Mouse (Mus musculus) neural tube, embryonic 12.5 days (tissue): ENCODE data around the gene Xpr1. TPM values are rescaled to one million over a fixed set of nuclear protein-coding genes. Genes with fewer than 3 reads are reported as not detected.

Source experiments
- ATAC-seq: fragments of 200-750 bp; cut with Nextera tagmentation; 2 replicates; pipeline ENCODE4 v1.8.0; 2017; ENCODE audit warnings: low read depth, mild to moderate bottlenecking, moderate TSS enrichment, moderate library complexity; ENCODE audit not compliant: low FRiP score
- H3K27ac ChIP-seq: fragments of 300-500 bp; sonication (generic); 2 replicates; pipeline ENCODE4 v1.5.1; 2016
- H3K27me3 ChIP-seq: fragments of 300-500 bp; sonication (generic); replicated peaks from 2 replicates; pipeline ENCODE4 v1.6.1; 2016; ENCODE audit warnings: mild to moderate bottlenecking
- H3K36me3 ChIP-seq: fragments of 300-500 bp; sonication (generic); 2 replicates; pipeline ENCODE4 v1.6.1; 2016; ENCODE audit warnings: mild to moderate bottlenecking
- H3K4me1 ChIP-seq: fragments of 300-500 bp; sonication (generic); 2 replicates; pipeline ENCODE4 v1.6.1; 2016
- H3K4me2 ChIP-seq: fragments of 300-500 bp; sonication (generic); replicated peaks from 2 replicates; pipeline ENCODE4 v1.6.1; 2016; ENCODE audit warnings: mild to moderate bottlenecking
- H3K4me3 ChIP-seq: fragments of 300-500 bp; sonication (generic); 2 replicates; pipeline ENCODE4 v1.5.1; 2016
- H3K9ac ChIP-seq: fragments of 300-500 bp; sonication (generic); 2 replicates; pipeline ENCODE4 v1.6.1; 2016; ENCODE audit warnings: mild to moderate bottlenecking
- H3K9me3 ChIP-seq: fragments of 300-500 bp; sonication (generic); 2 replicates; pipeline ENCODE4 v1.6.1; 2016; ENCODE audit warnings: mild to moderate bottlenecking
- WGBS: fragments of 180-500 bp; shearing (Covaris S2); methylation state at CpG from one replicate; pipeline ENCODE4 v1.1.7; 2016; 5-methylcytosine and 5-hydroxymethylcytosine counted together
- polyA plus RNA-seq: library from polyadenylated mRNA; unstranded; fragments of >200 nt; fragmentation: Nextera tagmentation; extraction: Ambion mirVana; gene quantifications from 2 replicates; pipeline ENCODE4 v1.2.1, GENCODE M21; 2016

Xpr1 gene
- polyA plus RNA-seq, 1 experiment from 2014 or later = 30.8 TPM

- ATAC-seq = no peak
- no peaks in the 10 kb centered on the region for H3K27me3 ChIP-seq
- H3K4me2 ChIP-seq = no peak overlapping the region
- no peak overlapping the region for H3K4me3 ChIP-seq
- no peaks in the 10 kb centered on the region for H3K9me3 ChIP-seq
- H3K36me3 ChIP-seq = no peaks in the 10 kb centered on the region
- WGBS = 72% methylated on average over 2 of the region's 2 CpGs
- no peak overlapping the region for H3K27ac ChIP-seq
- H3K9ac ChIP-seq = no peak overlapping the region
- H3K4me1 ChIP-seq = 0 out of 2 replicates have a peak, but pooled peaks cover 4% of the 10 kb centered on the region
Measured at GRCm38 (mm10) chr1:155394021-155394420, 23.2 kb downstream of the Xpr1 start.

- H3K4me1 ChIP-seq = 0 out of 2 replicates have a peak, but pooled peaks cover 7% of the 10 kb centered on the region
- H3K27me3 ChIP-seq = no peaks in the 10 kb centered on the region
- no peak overlapping the region for H3K4me3 ChIP-seq
- WGBS = 94% methylated on average over 7 of the region's 7 CpGs
- no peak overlapping the region for H3K4me2 ChIP-seq
- H3K9me3 ChIP-seq = no peaks in the 10 kb centered on the region
- H3K27ac ChIP-seq = no peak overlapping the region
- no peaks in the 10 kb centered on the region for H3K36me3 ChIP-seq
- ATAC-seq = no peak
- no peak overlapping the region for H3K9ac ChIP-seq
Measured at GRCm38 (mm10) chr1:155392825-155393224, 24.4 kb downstream of the Xpr1 start.

DNA sequence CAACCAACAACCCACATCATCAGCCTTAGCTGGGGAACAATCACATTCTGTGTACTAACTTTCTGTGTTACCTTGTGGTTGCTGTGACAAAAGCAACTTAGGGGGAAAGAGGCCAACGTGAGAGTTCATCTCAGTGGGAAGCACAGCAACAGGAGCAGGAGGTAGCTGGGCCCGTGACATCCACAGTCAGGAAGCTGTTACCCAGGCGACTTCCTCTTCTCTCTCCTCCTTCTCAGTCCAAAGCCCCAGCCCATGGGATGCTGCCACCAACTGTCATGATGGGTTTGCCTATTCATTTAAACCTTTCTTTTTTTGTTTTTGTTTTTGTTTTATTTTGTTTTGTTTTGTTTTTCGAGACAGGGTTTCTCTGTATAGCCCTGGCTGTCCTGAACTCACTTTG is 25.7 kb downstream of the Xpr1 start:
- ATAC-seq = no peak
- WGBS = 67% methylated on average over 4 of the region's 4 CpGs
- Histone ChIP-seq H3K4me1 (0 out of 2 replicates have a peak, but pooled peaks cover 7% of the 10 kb centered on the region), H3K4me2 (no peak overlapping the region), H3K27me3 (no peaks in the 10 kb centered on the region), H3K27ac (no peak overlapping the region), H3K36me3 (no peaks in the 10 kb centered on the region), H3K4me3 (no peak overlapping the region), H3K9me3 (no peaks in the 10 kb centered on the region), H3K9ac (no peak overlapping the region)

- H3K4me3 ChIP-seq = no peak overlapping the region
- 0 out of 2 replicates have a peak, but pooled peaks cover 7% of the 10 kb centered on the region for H3K4me1 ChIP-seq
- H3K36me3 ChIP-seq = peaks cover 4% of the 10 kb centered on the region; the same call in 1 of the 2 replicates
- ATAC-seq = no peak
- H3K9me3 ChIP-seq = no peaks in the 10 kb centered on the region
- H3K9ac ChIP-seq = no peak overlapping the region
- no peak overlapping the region for H3K4me2 ChIP-seq
- no peak overlapping the region for H3K27ac ChIP-seq
- no peaks in the 10 kb centered on the region for H3K27me3 ChIP-seq
- 32% methylated on average over 1 of the region's 1 CpGs for WGBS
Measured at GRCm38 (mm10) chr1:155388418-155388817, 28.8 kb downstream of the Xpr1 start.

GRCm38 (mm10) chr1:155386551-155386950 is 30.7 kb downstream of the Xpr1 start:
- Histone ChIP-seq H3K4me3 (no peak overlapping the region), H3K4me1 (0 out of 2 replicates have a peak, but pooled peaks cover 7% of the 10 kb centered on the region), H3K4me2 (no peak overlapping the region), H3K36me3 (peaks cover 4% of the 10 kb centered on the region; the same call in 1 of the 2 replicates), H3K9ac (no peak overlapping the region), H3K9me3 (no peaks in the 10 kb centered on the region), H3K27ac (no peak overlapping the region), H3K27me3 (no peaks in the 10 kb centered on the region)
- 85% methylated on average over 4 of the region's 4 CpGs for WGBS
- no peak for ATAC-seq

DNA sequence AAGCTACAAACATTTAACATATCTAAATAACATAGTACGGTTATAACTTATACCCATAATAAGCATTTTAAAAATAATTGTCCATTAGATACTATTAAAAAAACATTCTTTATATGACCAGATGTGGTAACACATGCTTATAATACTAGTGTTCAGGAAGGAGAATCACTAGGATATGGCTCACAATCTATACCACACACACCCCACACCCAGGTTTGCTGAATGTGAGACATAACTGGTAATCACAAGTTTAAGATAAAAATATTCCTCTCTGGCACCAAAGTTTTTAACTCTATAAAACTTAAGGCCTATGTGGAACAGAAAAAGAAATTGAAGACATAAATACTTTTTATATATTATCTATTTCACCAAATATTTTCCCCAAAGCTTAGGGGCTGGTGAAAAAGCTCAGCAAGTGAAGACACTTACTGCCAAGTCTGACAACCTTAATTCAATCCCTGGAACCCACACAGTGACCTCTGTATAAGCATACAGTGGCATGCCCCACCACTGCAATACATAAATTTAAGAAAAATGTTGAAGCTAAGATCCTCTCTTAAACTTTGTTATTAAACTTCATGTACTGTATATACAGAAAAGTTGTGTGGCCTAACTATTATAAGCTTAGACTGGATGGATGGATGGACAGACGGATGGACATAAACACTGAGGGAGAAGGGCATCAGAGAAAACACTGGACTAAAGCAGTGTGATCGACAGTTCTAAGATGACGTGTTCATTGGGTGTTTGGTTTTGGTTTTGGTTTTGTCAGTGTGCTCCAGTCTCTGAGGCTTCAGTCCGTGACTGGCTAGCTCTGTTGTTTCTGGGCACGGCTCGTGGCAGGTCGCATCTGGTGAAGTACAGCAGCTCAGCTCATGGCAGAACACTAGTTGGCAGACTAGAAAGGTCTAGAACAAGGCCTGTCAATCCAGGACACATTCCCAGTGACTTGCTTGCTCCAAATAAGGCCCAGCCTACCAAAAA is 33.6 kb downstream of the Xpr1 start:
- Histone ChIP-seq H3K4me2 (no peak overlapping the region), H3K27me3 (no peaks in the 10 kb centered on the region), H3K27ac (no peak overlapping the region), H3K4me1 (0 out of 2 replicates have a peak, but pooled peaks cover 3% of the 10 kb centered on the region), H3K4me3 (no peak overlapping the region), H3K36me3 (peaks cover 4% of the 10 kb centered on the region; the same call in 1 of the 2 replicates), H3K9ac (no peak overlapping the region), H3K9me3 (no peaks in the 10 kb centered on the region)
- 93% methylated on average over 8 of the region's 8 CpGs for WGBS
- ATAC-seq = no peak

GRCm38 (mm10) chr1:155381931-155382330 is 35.3 kb downstream of the Xpr1 start:
- no peaks in the 10 kb centered on the region for H3K4me1 ChIP-seq

DNA sequence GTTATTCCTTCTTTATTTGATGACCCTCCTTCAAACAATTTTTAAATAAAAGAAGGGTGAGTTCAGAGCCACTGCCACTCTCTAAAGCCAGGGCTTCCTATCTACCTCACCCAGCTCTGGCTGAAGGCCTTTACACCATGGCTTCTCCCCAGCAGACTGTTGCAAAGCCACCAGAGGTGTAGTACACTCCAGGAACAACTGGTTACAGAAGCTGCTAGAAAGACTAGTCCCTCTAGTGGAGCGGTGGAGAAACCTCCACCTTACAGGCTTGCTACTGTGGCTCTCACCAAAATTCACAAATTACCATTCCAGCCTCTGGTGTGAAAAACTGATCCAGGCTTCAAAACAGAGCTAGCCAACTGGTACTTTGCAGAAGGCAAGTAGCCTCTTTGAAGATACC is 37.9 kb downstream of the Xpr1 start:
- WGBS = 98% methylated on average over 1 of the region's 1 CpGs
- H3K4me2 ChIP-seq = no peak overlapping the region
- H3K9me3 ChIP-seq = no peaks in the 10 kb centered on the region
- no peak overlapping the region for H3K27ac ChIP-seq
- no peaks in the 10 kb centered on the region for H3K27me3 ChIP-seq
- no peak overlapping the region for H3K4me3 ChIP-seq
- H3K4me1 ChIP-seq = no peaks in the 10 kb centered on the region
- H3K9ac ChIP-seq = no peak overlapping the region
- no peak for ATAC-seq
- H3K36me3 ChIP-seq = peaks cover 4% of the 10 kb centered on the region; the same call in 1 of the 2 replicates

More at GRCm38 (mm10) chr1:155381931-155382330, 35.3 kb downstream of the Xpr1 start:
- no peak overlapping the region for H3K9ac ChIP-seq
- no peak overlapping the region for H3K27ac ChIP-seq
- no peak for ATAC-seq
- H3K36me3 ChIP-seq = peaks cover 4% of the 10 kb centered on the region; the same call in 1 of the 2 replicates
- H3K4me2 ChIP-seq = no peak overlapping the region
- no peak overlapping the region for H3K4me3 ChIP-seq
- H3K27me3 ChIP-seq = no peaks in the 10 kb centered on the region
- WGBS = 71% methylated on average over 1 of the region's 1 CpGs
- H3K9me3 ChIP-seq = no peaks in the 10 kb centered on the region

DNA sequence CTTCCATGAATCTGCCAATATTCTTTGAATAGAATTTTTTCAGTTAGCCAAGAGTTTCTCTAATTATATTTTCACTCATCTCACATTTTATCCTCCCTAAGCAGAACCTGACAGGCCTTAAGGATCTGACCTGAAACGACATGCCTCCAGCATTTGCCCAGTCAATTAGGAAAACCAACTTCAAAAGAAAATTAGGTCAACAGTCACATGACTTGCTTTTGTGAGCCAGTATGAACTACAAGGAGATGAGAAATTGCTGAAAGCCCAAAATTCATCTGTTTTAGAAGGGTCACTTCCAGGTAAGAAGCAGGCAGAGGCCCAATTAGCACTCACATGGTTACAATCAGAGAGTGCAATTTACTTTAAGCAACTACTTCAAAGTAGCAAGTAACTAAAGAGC is 44.4 kb downstream of the Xpr1 start:
- WGBS = 57% methylated on average over 1 of the region's 1 CpGs
- Histone ChIP-seq H3K4me1 (no peaks in the 10 kb centered on the region), H3K36me3 (no peaks in the 10 kb centered on the region), H3K9ac (no peak overlapping the region), H3K27me3 (no peaks in the 10 kb centered on the region), H3K9me3 (no peaks in the 10 kb centered on the region), H3K4me3 (no peak overlapping the region), H3K27ac (no peak overlapping the region), H3K4me2 (no peak overlapping the region)
- ATAC-seq = no peak

GRCm38 (mm10) chr1:155370075-155370658 is 47.0 kb downstream of the Xpr1 start:
- Histone ChIP-seq H3K9me3 (no peaks in the 10 kb centered on the region), H3K4me2 (no peak overlapping the region), H3K27ac (no peak overlapping the region), H3K9ac (no peak overlapping the region), H3K4me3 (no peak overlapping the region), H3K36me3 (no peaks in the 10 kb centered on the region), H3K27me3 (no peaks in the 10 kb centered on the region), H3K4me1 (no peaks in the 10 kb centered on the region)
- ATAC-seq = no peak
- 56% methylated on average over 2 of the region's 2 CpGs for WGBS

DNA sequence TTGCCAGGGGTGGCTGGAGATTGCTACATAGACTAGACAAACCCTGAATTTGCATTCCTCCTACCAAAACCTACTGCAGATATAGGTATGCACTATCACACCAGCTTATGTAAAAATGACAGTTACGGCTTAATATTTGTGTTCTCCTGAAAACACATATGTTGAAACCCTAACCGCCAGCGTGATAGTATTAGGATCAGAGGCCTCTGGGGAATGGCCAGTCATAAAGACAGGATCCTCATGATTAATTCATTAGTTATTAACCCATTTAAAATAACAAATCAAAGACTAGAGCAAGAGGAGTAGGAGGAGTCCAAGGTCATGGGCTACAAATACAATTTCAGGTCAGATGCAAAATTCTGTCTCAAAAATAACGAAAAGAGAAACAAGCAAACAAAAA is 50.8 kb downstream of the Xpr1 start:
- WGBS = 58% methylated on average over 4 of the region's 4 CpGs
- Histone ChIP-seq H3K4me3 (no peak overlapping the region), H3K4me2 (no peak overlapping the region), H3K36me3 (no peaks in the 10 kb centered on the region), H3K4me1 (no peaks in the 10 kb centered on the region), H3K27me3 (no peaks in the 10 kb centered on the region), H3K9ac (no peak overlapping the region), H3K27ac (no peak overlapping the region), H3K9me3 (no peaks in the 10 kb centered on the region)
- no peak for ATAC-seq

DNA sequence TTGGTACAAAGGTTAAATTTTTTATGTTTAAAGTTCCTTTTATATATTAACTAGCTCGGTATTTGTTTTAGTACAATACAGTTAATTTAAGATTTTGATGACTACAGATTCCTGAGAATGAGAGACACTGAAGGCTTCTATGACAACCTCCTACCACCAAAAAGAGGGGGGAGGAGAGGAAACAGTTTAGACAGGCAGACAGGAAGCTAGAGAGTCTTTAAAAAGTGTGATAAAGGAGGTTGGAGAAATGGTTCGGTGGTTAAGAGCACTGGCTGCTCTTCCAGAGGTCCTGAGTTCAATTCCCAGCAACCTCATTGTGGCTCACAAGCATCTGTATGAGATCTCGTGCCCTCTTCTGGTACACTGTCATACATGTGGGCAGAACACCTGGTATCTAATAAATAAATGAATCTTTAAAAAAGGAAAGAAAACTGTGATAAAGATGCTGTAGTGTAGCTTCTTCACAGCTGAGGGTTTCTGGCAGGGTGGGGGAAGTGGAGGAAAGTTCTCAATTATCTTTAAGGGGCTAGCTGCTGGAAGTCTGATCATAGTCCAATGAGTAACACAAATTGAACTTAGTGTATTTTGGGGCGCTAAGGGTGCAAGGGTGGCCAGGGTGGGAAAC is 55.6 kb downstream of the Xpr1 start:
- Histone ChIP-seq H3K27me3 (no peaks in the 10 kb centered on the region), H3K9ac (no peak overlapping the region), H3K4me2 (no peak overlapping the region), H3K4me3 (no peak overlapping the region), H3K36me3 (no peaks in the 10 kb centered on the region), H3K27ac (no peak overlapping the region), H3K4me1 (no peaks in the 10 kb centered on the region), H3K9me3 (no peaks in the 10 kb centered on the region)
- ATAC-seq = no peak
- 87% methylated on average over 4 of the region's 4 CpGs for WGBS
